In genomic region chrX:85481326-85481725, GRCm38 (mm10) we compare ENCODE assay signal across 9 mouse cellular contexts.
A peak's percentile ranks its signal among the peaks of the same experiment; 100 is the strongest.
DNase-seq lines count a peak whose midpoint lies in the region; ATAC-seq and TF ChIP-seq lines count a peak whose summit lies in the region.
"Had no signal": no experiment of that assay in that cellular context is flagged by ENCODE, and none has a peak within 500 bp of the region (broad histone marks: within the 10 kb centered on the region; RNA-seq: fewer than 3 reads in every experiment).

No protein-coding gene starts in this region.

- H3K9ac ChIP-seq in forebrain, embryonic 15.5 days (replicated peaks): no peak overlapping the region

- peak; percentile 29; the same call in 1 of the 2 replicates for ATAC-seq in forebrain, embryonic 15.5 days (replicated peaks)

- H3K4me1 ChIP-seq in forebrain, embryonic 15.5 days: no peaks in the 10 kb centered on the region

- no peak overlapping the region for H3K4me3 ChIP-seq in layer of hippocampus, adult 2 months
- no peak overlapping the region for H3K4me3 ChIP-seq in forebrain, embryonic 15.5 days

- DNase-seq in layer of hippocampus, adult 2 months (ENCODE audit: low spot score in 2 of 2): peak in 1 of 2 experiments; percentile 9
- no peak for DNase-seq in layer of hippocampus, adult 11-12 months (ENCODE audit: low spot score)
- DNase-seq in A20 (ENCODE audit: low read depth, low spot score) (peak; percentile 47), ES-CJ7 (ENCODE audit: low read depth, low spot score) (peak; percentile 7)
- no peak for DNase-seq in adrenal gland, postnatal 25 days
- DNase-seq in c-Kit-positive CD71-positive TER-119-positive erythroid progenitor cells, embryonic 14.5 days (ENCODE audit: low spot score): no peak
- DNase-seq: cerebellum, postnatal 36 days; lung, postnatal 10 days had no signal

- no peaks in the 10 kb centered on the region for H3K36me3 ChIP-seq in forebrain, embryonic 15.5 days

- H3K9me3 ChIP-seq in forebrain, embryonic 15.5 days: no peaks in the 10 kb centered on the region

- no peak overlapping the region for H3K27ac ChIP-seq in layer of hippocampus, adult 2 months
- H3K27ac ChIP-seq in forebrain, embryonic 15.5 days (replicated peaks): no peak overlapping the region

- H3K27me3 ChIP-seq in forebrain, embryonic 15.5 days: no peaks in the 10 kb centered on the region

- no peak overlapping the region for H3K4me2 ChIP-seq in forebrain, embryonic 15.5 days (replicated peaks)

- TF ChIP-seq CTCF in layer of hippocampus, adult 2 months (conservative IDR thresholded peaks at IDR 0.05): peak; percentile 80

- WGBS in forebrain, embryonic 15.5 days: 53% methylated on average over 5 of the region's 5 CpGs

Comparison
In these comparisons a context has a peak if more than half of its experiments do, and no peak if none do; other contexts are left out.
1. DNase-seq: peak in A20 (single experiment) and ES-CJ7 (single experiment); none in layer of hippocampus, adult 11-12 months (single experiment), adrenal gland, postnatal 25 days (single experiment) and c-Kit-positive CD71-positive TER-119-positive erythroid progenitor cells, embryonic 14.5 days (single experiment).